Mouse (Mus musculus) liver, embryonic 13.5 days (tissue): ENCODE data around the gene Pde8b. TPM values are rescaled to one million over a fixed set of nuclear protein-coding genes. Genes with fewer than 3 reads are reported as not detected.

Experiments
- ATAC-seq: fragments of 200-750 bp; cut with Nextera tagmentation; 2 replicates; pipeline ENCODE4 v1.8.0; 2017; ENCODE audit warnings: low read depth, mild to moderate bottlenecking, moderate number of reproducible peaks, moderate library complexity
- DNase-seq: peaks from one replicate; pipeline ENCODE4 v3.0.0; 2022
- H3K27ac ChIP-seq: fragments of 300-500 bp; sonication (generic); 2 replicates; pipeline ENCODE4 v1.5.1; 2015; ENCODE audit warnings: moderate library complexity, mild to moderate bottlenecking, inconsistent platforms
- H3K27me3 ChIP-seq: fragments of 300-500 bp; sonication (generic); 2 replicates; pipeline ENCODE4 v1.6.1; 2015; ENCODE audit warnings: mild to moderate bottlenecking, inconsistent platforms
- H3K36me3 ChIP-seq: fragments of 300-500 bp; sonication (generic); 2 replicates; pipeline ENCODE4 v1.6.1; 2015; ENCODE audit warnings: mild to moderate bottlenecking, inconsistent platforms
- H3K4me1 ChIP-seq: fragments of 300-500 bp; sonication (generic); replicated peaks from 2 replicates; pipeline ENCODE4 v1.6.1; 2015; ENCODE audit warnings: inconsistent platforms
- H3K4me2 ChIP-seq: fragments of 300-500 bp; sonication (generic); 2 replicates; pipeline ENCODE4 v1.6.1; 2015; ENCODE audit warnings: inconsistent platforms, mild to moderate bottlenecking, moderate library complexity
- H3K4me3 ChIP-seq: fragments of 300-500 bp; sonication (generic); replicated peaks from 2 replicates; pipeline ENCODE4 v1.5.1; 2015; ENCODE audit warnings: mild to moderate bottlenecking, inconsistent platforms
- H3K9ac ChIP-seq: fragments of 300-500 bp; sonication (generic); 2 replicates; pipeline ENCODE4 v1.6.1; 2015; ENCODE audit warnings: mild to moderate bottlenecking, inconsistent platforms
- H3K9me3 ChIP-seq: fragments of 300-500 bp; sonication (generic); replicated peaks from 2 replicates; pipeline ENCODE4 v1.6.1; 2016; ENCODE audit warnings: inconsistent platforms
- WGBS: fragments of 180-500 bp; shearing (Covaris S2); methylation state at CpG from one replicate; pipeline ENCODE4 v1.1.7; 2015; ENCODE audit not compliant: insufficient replicate concordance; 5-methylcytosine and 5-hydroxymethylcytosine counted together
- polyA plus RNA-seq: library from polyadenylated mRNA; unstranded; fragments of >200 nt; fragmentation: Nextera tagmentation; extraction: Ambion mirVana; gene quantifications from 2 replicates; pipeline ENCODE4 v1.2.1, GENCODE M21; 2015

The Pde8b gene
- polyA plus RNA-seq, 1 experiment from 2014 or later, result 0.53 TPM

- no peaks in the 10 kb centered on the region for H3K36me3 ChIP-seq
- no peak overlapping the region for H3K4me3 ChIP-seq
- no peaks in the 10 kb centered on the region for H3K9me3 ChIP-seq
- no peaks in the 10 kb centered on the region for H3K4me1 ChIP-seq
- DNase-seq, result no peak
- 66% methylated on average over 10 of the region's 10 CpGs for WGBS
- H3K9ac ChIP-seq, result no peak overlapping the region
- no peak overlapping the region for H3K4me2 ChIP-seq
- no peaks in the 10 kb centered on the region for H3K27me3 ChIP-seq
- H3K27ac ChIP-seq, result no peak overlapping the region
- no peak for ATAC-seq
Observed at GRCm38 (mm10) chr13:95127288-95127687, 122.8 kb downstream of the Pde8b start.

- no peak for ATAC-seq
Observed at GRCm38 (mm10) chr13:95126801-95127200, 123.3 kb downstream of the Pde8b start.

DNA sequence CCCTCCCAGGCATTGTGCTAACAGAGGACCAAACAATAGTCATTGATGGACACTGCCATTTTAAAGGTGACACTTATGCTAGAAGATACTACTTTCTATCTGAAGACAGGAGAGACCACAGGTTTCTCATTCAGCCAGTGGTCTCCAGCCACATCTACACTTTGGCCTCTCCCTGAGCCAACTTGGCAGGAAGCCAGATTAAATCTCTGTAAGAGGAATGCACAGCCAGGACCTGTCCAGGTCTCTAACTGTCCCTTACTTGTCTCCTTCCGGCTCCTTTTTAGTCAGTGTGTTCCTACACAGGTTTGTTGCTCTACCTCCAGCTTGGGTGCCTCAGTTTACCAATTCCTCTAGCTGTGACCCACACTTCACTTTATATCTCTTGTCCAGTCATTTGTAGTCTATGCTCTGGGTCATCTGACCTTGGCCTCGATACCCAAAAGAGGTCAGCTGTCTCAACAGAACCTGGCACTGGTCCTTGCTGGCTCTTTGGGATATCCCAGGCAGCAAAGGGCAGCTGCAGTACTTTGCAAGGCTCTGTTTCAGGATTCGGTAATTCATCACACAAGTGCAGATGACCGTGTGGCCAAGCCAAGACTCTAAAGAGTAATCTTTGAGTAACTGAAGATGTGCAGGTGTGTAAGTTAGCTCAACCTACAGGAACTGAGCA lies 124.5 kb downstream of the Pde8b start:
- no peaks in the 10 kb centered on the region for H3K36me3 ChIP-seq
- DNase-seq (no peak), ATAC-seq (no peak)
- 58% methylated on average over 4 of the region's 4 CpGs for WGBS
- H3K4me3 ChIP-seq, result no peak overlapping the region
- H3K27me3 ChIP-seq, result no peaks in the 10 kb centered on the region
- H3K9ac ChIP-seq, result no peak overlapping the region
- H3K4me2 ChIP-seq, result no peak overlapping the region
- H3K9me3 ChIP-seq, result no peaks in the 10 kb centered on the region
- no peak overlapping the region for H3K27ac ChIP-seq
- no peaks in the 10 kb centered on the region for H3K4me1 ChIP-seq

More at GRCm38 (mm10) chr13:95126801-95127200, 123.3 kb downstream of the Pde8b start:
- Histone ChIP-seq H3K27ac (no peak overlapping the region), H3K4me2 (no peak overlapping the region), H3K36me3 (no peaks in the 10 kb centered on the region), H3K27me3 (no peaks in the 10 kb centered on the region), H3K4me1 (no peaks in the 10 kb centered on the region), H3K4me3 (no peak overlapping the region), H3K9me3 (no peaks in the 10 kb centered on the region), H3K9ac (no peak overlapping the region)
- DNase-seq, result no peak
- WGBS, result 71% methylated on average over 10 of the region's 10 CpGs

DNA sequence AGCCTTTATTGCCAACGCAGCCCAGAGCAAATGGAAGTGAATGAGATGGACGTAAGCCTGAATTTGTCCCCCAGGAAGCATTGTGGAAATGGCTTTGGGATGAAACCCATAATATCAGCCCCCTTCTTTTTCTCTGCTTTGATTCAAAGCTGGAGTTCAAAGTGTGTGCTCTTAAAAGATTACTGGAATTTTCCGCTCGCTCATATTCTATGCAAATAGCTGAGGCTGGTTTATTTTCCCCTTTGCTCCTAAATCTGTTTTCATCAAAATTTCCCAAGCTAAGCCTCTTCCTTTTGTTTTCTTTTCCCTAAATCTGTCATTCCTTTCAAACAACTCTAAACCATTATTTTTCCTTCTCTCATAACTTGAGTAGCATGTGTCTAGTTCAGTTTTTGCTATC lies 129.6 kb downstream of the Pde8b start:
- Histone ChIP-seq H3K4me2 (no peak overlapping the region), H3K4me1 (no peaks in the 10 kb centered on the region), H3K4me3 (no peak overlapping the region), H3K9ac (no peak overlapping the region), H3K9me3 (no peaks in the 10 kb centered on the region), H3K27ac (no peak overlapping the region), H3K36me3 (no peaks in the 10 kb centered on the region), H3K27me3 (no peaks in the 10 kb centered on the region)
- no peak for DNase-seq
- ATAC-seq, result no peak
- 86% methylated on average over 4 of the region's 4 CpGs for WGBS

- Histone ChIP-seq H3K9ac (no peak overlapping the region), H3K4me1 (peaks cover 8% of the 10 kb centered on the region; the same call in 1 of the 2 replicates), H3K9me3 (no peaks in the 10 kb centered on the region), H3K36me3 (no peaks in the 10 kb centered on the region), H3K4me2 (no peak overlapping the region), H3K27me3 (no peaks in the 10 kb centered on the region), H3K27ac (no peak overlapping the region), H3K4me3 (no peak overlapping the region)
- WGBS, result 30% methylated on average over 5 of the region's 5 CpGs
- peak; percentile 57; the same call in 1 of the 2 replicates for ATAC-seq
- DNase-seq, result no peak
Observed at GRCm38 (mm10) chr13:95113763-95114162, 136.4 kb downstream of the Pde8b start.

DNA sequence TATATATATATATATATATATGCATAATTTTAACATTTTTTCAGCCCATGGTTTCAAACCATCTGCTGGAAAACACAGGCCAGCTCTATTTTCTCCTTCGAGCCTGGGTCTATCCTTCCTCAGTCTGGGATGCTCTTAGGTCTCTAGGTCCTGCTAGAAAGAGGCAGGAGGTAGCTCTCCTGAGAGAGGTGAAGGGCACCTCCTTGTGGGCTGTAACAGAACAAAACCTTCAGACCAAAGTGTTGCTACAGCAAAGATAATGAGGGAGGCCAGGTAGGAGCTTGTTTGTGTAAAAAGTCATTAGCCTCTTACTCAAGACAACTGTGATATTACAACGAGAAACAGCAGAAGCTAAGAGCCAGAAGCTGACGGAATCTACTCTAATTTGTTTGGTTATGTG lies 140.6 kb downstream of the Pde8b start:
- H3K9me3 ChIP-seq, result no peaks in the 10 kb centered on the region
- ATAC-seq (no peak), DNase-seq (no peak)
- no peak overlapping the region for H3K4me2 ChIP-seq
- no peaks in the 10 kb centered on the region for H3K27me3 ChIP-seq
- no peak overlapping the region for H3K9ac ChIP-seq
- H3K27ac ChIP-seq, result no peak overlapping the region
- no peaks in the 10 kb centered on the region for H3K36me3 ChIP-seq
- WGBS, result 54% methylated on average over 3 of the region's 3 CpGs
- peaks cover 8% of the 10 kb centered on the region; the same call in 1 of the 2 replicates for H3K4me1 ChIP-seq
- H3K4me3 ChIP-seq, result no peak overlapping the region

DNA sequence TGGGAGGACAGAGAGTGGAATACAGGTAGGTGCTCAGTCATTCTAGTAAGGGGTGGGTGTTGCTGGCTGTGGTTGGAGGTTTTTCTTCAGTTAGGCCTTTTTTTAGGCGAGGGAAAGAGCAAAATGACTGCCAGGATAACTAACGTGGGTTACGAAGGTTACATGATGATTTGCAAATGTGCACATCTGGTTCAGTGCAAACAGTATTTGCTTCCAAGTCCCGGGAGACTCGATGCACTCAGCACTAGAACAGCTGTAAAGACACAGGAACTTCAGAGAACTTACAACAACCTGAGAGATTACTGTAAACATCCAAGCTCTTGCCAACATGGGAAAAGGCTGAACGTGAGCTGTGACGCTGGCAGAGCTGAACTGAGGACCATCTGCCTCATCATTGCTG lies 142.1 kb downstream of the Pde8b start:
- Histone ChIP-seq H3K4me3 (no peak overlapping the region), H3K27ac (no peak overlapping the region), H3K9me3 (no peaks in the 10 kb centered on the region), H3K36me3 (no peaks in the 10 kb centered on the region), H3K9ac (no peak overlapping the region), H3K4me1 (no peaks in the 10 kb centered on the region), H3K4me2 (no peak overlapping the region), H3K27me3 (no peaks in the 10 kb centered on the region)
- WGBS, result 53% methylated on average over 7 of the region's 7 CpGs
- DNase-seq, result no peak
- ATAC-seq, result no peak

DNA sequence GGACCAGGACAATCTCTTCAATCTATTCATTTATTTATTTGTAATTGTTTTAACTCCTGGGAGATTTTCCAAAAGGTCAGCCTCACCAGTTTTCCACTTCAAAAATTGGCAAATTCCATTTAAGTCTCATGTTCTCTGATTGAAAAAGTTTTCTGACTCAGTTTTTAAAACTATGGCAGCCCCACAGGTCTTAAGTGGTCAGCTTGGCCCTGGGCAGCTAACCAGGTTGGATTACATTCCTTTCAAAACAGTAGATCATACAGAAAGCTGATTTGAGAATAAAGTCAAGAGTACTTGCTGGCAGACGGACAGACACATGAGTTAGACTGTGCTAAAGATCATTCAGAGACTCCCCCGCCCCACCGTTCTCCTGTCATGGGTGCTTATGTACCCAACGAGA lies 145.3 kb downstream of the Pde8b start:
- Histone ChIP-seq H3K4me3 (no peak overlapping the region), H3K27me3 (no peaks in the 10 kb centered on the region), H3K4me1 (no peaks in the 10 kb centered on the region), H3K9ac (no peak overlapping the region), H3K4me2 (no peak overlapping the region), H3K27ac (no peak overlapping the region), H3K36me3 (no peaks in the 10 kb centered on the region), H3K9me3 (no peaks in the 10 kb centered on the region)
- 57% methylated on average over 4 of the region's 4 CpGs for WGBS
- DNase-seq, result no peak
- no peak for ATAC-seq

DNA sequence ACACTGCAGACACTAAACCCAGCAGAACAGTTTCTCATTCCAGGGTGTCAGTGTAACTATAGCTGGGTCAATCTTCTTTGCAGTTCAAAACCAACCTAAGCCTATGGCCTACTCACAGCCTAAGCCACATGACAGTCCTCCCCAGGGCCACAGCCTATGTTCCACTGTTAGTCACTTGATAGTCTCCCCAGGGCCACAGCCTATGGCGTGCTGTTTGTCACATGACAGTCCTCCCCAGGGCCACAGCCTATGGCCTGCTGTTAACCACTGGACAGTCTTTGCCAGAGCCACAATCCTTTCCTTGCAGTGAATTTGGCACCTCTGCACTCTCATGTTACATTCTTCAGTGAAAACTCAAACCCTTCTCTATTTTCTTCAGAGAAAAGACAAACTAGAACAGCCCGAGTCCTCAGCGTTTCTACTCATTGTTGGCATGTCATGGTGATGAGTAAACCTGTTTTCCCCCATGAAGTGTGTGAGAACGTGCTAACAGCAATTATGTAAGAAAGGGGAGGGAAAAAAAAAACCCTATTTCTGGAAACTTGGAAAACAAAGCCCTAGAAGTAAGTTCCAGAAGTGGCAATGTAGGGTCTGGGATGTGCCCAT lies 147.0 kb downstream of the Pde8b start:
- no peaks in the 10 kb centered on the region for H3K36me3 ChIP-seq
- no peak overlapping the region for H3K4me2 ChIP-seq
- H3K27me3 ChIP-seq, result no peaks in the 10 kb centered on the region
- WGBS, result 61% methylated on average over 4 of the region's 4 CpGs
- H3K4me3 ChIP-seq, result no peak overlapping the region
- H3K4me1 ChIP-seq, result no peaks in the 10 kb centered on the region
- H3K9ac ChIP-seq, result no peak overlapping the region
- no peaks in the 10 kb centered on the region for H3K9me3 ChIP-seq
- no peak for ATAC-seq
- no peak for DNase-seq
- no peak overlapping the region for H3K27ac ChIP-seq

DNA sequence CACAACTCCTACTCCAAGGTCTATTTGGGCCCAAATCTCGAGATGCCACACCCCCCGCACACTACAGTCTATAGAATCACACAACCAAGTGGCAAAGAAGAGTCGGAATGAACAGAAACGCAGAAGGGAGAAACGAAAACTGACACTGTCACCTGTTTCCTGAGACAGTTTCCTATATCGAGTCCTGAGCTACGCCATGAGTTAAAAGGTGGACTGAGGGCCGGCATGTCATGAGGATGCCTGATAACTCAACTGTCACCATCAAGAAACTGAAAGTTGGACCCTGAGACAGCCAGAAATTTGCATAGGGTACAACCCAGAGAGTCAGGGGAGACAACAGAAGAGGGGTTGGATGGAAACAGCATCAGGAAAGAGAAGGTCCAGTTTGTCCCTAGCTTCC lies 148.8 kb downstream of the Pde8b start:
- Histone ChIP-seq H3K9me3 (no peaks in the 10 kb centered on the region), H3K4me3 (no peak overlapping the region), H3K9ac (no peak overlapping the region), H3K27ac (no peak overlapping the region), H3K36me3 (no peaks in the 10 kb centered on the region), H3K4me1 (no peaks in the 10 kb centered on the region), H3K27me3 (no peaks in the 10 kb centered on the region), H3K4me2 (no peak overlapping the region)
- ATAC-seq, result no peak
- DNase-seq, result no peak
- WGBS, result 69% methylated on average over 8 of the region's 8 CpGs

DNA sequence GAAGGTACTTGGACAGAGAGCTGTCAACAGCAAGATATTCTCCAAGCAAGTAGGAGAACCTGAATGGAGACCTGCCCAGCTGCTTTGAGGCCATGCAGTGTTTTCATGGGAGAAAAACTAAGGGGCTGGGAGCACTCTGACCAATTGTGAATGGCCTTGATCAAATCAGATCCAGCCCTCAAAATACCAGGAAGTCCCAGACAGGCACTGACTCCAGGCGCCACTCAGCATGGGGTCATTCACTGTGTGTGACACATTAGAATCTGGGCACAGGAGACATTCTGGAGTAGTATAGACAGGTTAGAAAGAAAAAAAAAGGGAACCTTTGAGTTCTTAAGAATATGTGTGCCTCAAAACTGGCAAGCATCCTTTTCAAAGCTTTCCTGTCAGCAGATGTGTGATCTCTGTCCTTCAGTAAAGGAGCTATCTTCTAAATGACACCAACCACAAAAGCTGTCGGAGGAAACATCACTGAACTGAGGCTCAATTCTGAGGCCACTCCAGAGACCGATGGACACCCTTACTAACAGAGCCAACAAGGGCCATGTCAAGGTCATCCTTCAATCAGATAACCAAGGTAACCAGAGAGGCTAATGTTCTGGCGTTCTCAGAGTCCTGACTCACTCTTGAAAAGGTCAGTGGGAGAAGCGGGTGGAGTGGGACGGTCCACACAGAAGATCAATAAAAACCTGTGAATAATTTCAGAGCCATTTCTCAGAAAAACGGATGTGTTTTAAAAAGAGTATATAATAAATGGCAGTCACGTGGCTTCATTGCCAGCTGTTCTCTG lies 151.0 kb downstream of the Pde8b start:
- no peak overlapping the region for H3K4me2 ChIP-seq
- H3K27ac ChIP-seq, result no peak overlapping the region
- no peaks in the 10 kb centered on the region for H3K4me1 ChIP-seq
- ATAC-seq (no peak), DNase-seq (no peak)
- H3K9me3 ChIP-seq, result no peaks in the 10 kb centered on the region
- 60% methylated on average over 8 of the region's 8 CpGs for WGBS
- H3K27me3 ChIP-seq, result no peaks in the 10 kb centered on the region
- H3K4me3 ChIP-seq, result no peak overlapping the region
- H3K9ac ChIP-seq, result no peak overlapping the region
- no peaks in the 10 kb centered on the region for H3K36me3 ChIP-seq
